Mouse (Mus musculus): ENCODE results near the gene Rpl26.

The Rpl26 gene

GRCm38 (mm10) chr11:68901351-68902046, at the start of gene Rpl26:
Gene Rpl26 (plus strand): TSS chr11:68901583.
- DNase-seq, result peak; percentile 98

GRCm38 (mm10) chr11:68851644-68852485, 49.5 kb upstream of the Rpl26 start:
- no peak for DNase-seq

- DNase-seq, result no peak
These were observed 48.9 kb upstream of the Rpl26 start for GRCm38 (mm10) chr11:68852486-68852901.

- DNase-seq, result peak; percentile 100
These were observed 48.4 kb upstream of the Rpl26 start for GRCm38 (mm10) chr11:68852932-68853409.

- peak; percentile 23 for DNase-seq
These were observed 47.6 kb upstream of the Rpl26 start for GRCm38 (mm10) chr11:68853611-68854401.

GRCm38 (mm10) chr11:68854621-68855020, 46.8 kb upstream of the Rpl26 start:
- no peak for DNase-seq

- DNase-seq, result no peak
These were observed 44.1 kb upstream of the Rpl26 start for GRCm38 (mm10) chr11:68857329-68857728.

GRCm38 (mm10) chr11:68859943-68860593, 41.3 kb upstream of the Rpl26 start:
- no peak for DNase-seq

GRCm38 (mm10) chr11:68862260-68862659, 39.1 kb upstream of the Rpl26 start:
- DNase-seq, result no peak

- DNase-seq, result no peak
These were observed 37.7 kb upstream of the Rpl26 start for GRCm38 (mm10) chr11:68863631-68864091.

GRCm38 (mm10) chr11:68864544-68865189, 36.7 kb upstream of the Rpl26 start:
- no peak for DNase-seq

- DNase-seq, result no peak
These were observed 30.1 kb upstream of the Rpl26 start for GRCm38 (mm10) chr11:68871277-68871676.

- DNase-seq, result no peak
These were observed 29.6 kb upstream of the Rpl26 start, which contains the start of gene Ndel1 for GRCm38 (mm10) chr11:68871748-68872147. Gene Ndel1 (minus strand): TSS chr11:68871858.

GRCm38 (mm10) chr11:68874841-68875240, 26.5 kb upstream of the Rpl26 start:
- peak; percentile 46 for DNase-seq

GRCm38 (mm10) chr11:68878811-68879210, 22.6 kb upstream of the Rpl26 start:
- no peak for DNase-seq

GRCm38 (mm10) chr11:68882107-68882506, 19.3 kb upstream of the Rpl26 start:
- no peak for DNase-seq

GRCm38 (mm10) chr11:68883843-68884242, 17.5 kb upstream of the Rpl26 start:
- DNase-seq, result no peak

GRCm38 (mm10) chr11:68884368-68884767, 17.0 kb upstream of the Rpl26 start:
- DNase-seq, result no peak

- no peak for DNase-seq
These were observed 15.3 kb upstream of the Rpl26 start for GRCm38 (mm10) chr11:68886091-68886490.

GRCm38 (mm10) chr11:68888253-68888652, 13.1 kb upstream of the Rpl26 start, which contains the start of gene Rnf222:
Gene Rnf222 (plus strand): TSS chr11:68888553.
- DNase-seq, result no peak

- no peak for DNase-seq
These were observed 12.7 kb upstream of the Rpl26 start for GRCm38 (mm10) chr11:68888653-68889052.

GRCm38 (mm10) chr11:68890625-68891024, 10.8 kb upstream of the Rpl26 start:
- no peak for DNase-seq
